Mouse (Mus musculus): Measurements from ENCODE around the gene Ccdc180.

The Ccdc180 gene

GRCm38 (mm10) chr4:45890066-45890761 lies at the start of gene Ccdc180:
TSS of gene Ccdc180 (plus strand) at chr4:45890303.
- peak; percentile 16 for DNase-seq (ENCODE audit: low read depth)

- no peak for DNase-seq (ENCODE audit: low read depth)
These were observed 45.7 kb upstream of the Ccdc180 start for GRCm38 (mm10) chr4:45844355-45844754.

DNA sequence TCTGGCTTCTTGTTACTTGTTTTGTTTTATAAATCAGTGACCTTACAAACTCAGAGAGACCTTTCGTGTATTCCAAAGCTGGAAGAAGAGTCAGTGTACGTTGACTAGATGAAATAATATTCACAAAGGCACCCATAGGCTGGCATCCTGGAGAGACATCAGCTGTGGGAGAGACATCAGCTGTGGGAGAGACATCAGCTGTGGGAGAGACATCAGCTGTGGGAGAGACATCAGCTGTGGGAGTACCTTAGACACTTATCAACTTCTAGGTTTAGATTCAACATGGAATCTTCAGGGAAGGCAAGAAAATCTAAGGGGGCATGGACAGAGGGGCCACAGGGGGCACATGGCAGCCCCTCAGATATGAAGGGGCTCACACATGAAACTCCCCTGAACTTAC lies 43.8 kb upstream of the Ccdc180 start:
- DNase-seq (ENCODE audit: low read depth): no peak

DNA sequence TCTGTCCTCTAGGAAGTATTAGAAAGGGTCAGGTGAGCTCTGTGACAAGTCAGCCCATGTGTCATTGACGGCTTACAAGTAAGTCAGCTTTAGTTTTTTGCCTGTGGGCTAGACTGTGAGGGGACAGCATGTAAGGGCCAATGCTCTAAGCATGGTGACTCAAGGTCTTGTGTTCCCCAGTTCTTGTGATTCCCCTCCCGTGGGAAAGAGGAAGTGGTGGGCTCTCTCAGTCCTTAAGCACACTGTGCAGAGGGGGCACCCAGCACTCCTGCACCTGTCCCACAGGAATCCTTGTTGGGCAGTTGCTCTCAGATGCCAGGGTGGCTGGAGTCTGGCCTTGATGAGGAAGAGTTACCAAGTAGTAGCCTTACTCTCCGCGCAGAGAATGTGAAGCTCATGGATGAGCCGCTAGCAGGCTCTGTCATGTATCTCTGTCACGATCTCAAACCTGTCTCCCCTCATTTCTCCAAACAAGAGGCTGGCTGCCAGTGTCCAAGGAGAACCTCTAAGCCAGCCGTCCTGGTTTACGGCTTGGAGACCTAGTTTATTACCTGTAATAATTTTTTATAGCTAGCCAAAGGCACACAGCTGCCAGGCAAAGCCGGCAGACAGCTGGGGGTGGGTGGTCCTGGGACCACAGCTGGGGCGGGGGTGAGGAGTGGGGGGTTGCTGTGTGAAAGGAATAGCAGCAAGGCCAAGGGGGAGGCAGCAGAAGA lies 41.8 kb upstream of the Ccdc180 start, which contains the start of gene Stra6l:
Gene Stra6l, plus strand, starts transcription at position 556 of the 716 bp plus-strand sequence.
- DNase-seq (ENCODE audit: low read depth): no peak

DNA sequence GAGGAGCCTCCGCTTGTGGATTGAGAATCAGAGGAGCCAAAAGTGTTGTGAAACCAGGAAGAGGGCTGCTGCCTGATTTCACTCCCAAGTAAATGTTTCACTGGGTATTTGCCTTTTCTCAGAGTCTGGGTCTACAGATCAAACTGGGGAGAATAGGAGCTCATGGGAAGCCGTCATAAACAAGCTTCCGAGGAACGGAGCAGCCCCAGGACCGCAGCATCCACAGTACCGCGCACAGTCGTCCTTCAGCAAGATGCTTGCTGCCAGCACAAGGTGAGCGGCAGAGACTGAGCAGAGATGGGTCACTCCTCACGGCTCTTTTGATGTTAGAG lies 41.3 kb upstream of the Ccdc180 start:
- DNase-seq (ENCODE audit: low read depth): no peak

- no peak for DNase-seq (ENCODE audit: low read depth)
These were observed 40.7 kb upstream of the Ccdc180 start for GRCm38 (mm10) chr4:45849419-45849818.

GRCm38 (mm10) chr4:45851640-45852051 lies 38.5 kb upstream of the Ccdc180 start:
- DNase-seq (ENCODE audit: low read depth): peak; percentile 29

GRCm38 (mm10) chr4:45853496-45854246 lies 36.4 kb upstream of the Ccdc180 start:
- no peak for DNase-seq (ENCODE audit: low read depth)

GRCm38 (mm10) chr4:45855803-45856424 lies 34.2 kb upstream of the Ccdc180 start:
- no peak for DNase-seq (ENCODE audit: low read depth)

- DNase-seq (ENCODE audit: low read depth): no peak
These were observed 28.9 kb upstream of the Ccdc180 start for GRCm38 (mm10) chr4:45861160-45861559.

DNA sequence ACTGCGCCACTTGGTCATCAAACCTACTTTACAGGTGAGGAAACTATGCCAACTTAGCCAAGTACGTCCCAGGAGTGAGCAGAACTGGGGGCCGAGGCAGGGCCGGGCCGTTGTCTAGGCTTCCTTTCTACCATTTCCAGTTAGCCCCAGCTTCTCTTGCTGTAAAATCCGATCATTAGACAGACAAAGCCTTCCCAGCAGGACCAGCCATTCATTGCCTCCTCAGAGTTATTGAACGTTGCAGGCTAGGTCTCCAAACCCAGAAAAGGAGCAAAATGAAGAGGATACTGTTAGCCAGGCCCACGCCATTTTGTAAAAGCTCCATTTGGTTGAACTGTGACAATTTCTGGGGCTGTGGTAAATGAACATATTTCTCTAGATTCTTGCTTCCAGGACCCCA lies 22.7 kb upstream of the Ccdc180 start:
- DNase-seq (ENCODE audit: low read depth): no peak

- no peak for DNase-seq (ENCODE audit: low read depth)
These were observed 20.9 kb upstream of the Ccdc180 start for GRCm38 (mm10) chr4:45869021-45869815.

- no peak for DNase-seq (ENCODE audit: low read depth)
These were observed 18.0 kb upstream of the Ccdc180 start for GRCm38 (mm10) chr4:45872147-45872546.

GRCm38 (mm10) chr4:45878929-45879328 lies 11.2 kb upstream of the Ccdc180 start:
- no peak for DNase-seq (ENCODE audit: low read depth)

GRCm38 (mm10) chr4:45882521-45882920 lies 7.6 kb upstream of the Ccdc180 start:
- no peak for DNase-seq (ENCODE audit: low read depth)

DNA sequence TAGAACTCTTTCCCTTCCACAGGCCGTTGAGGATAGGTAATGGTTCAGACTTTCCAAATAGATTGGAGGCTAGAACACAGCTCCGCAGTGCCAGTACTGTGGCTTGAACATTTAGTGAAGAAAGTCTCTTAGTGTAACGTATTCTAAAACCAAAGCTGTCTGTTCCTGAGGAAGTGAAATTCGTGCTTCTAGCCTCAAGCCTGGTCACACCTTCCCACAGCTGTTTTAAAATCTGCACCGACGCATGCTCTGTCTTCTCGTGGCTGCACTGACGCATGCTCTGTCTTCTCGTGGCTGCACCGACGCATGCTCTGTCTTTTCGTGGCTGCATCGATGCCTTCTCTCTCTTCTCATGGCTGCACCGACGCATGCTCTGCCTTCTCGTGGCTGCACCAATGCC lies 6.9 kb upstream of the Ccdc180 start:
- no peak for DNase-seq (ENCODE audit: low read depth)

DNA sequence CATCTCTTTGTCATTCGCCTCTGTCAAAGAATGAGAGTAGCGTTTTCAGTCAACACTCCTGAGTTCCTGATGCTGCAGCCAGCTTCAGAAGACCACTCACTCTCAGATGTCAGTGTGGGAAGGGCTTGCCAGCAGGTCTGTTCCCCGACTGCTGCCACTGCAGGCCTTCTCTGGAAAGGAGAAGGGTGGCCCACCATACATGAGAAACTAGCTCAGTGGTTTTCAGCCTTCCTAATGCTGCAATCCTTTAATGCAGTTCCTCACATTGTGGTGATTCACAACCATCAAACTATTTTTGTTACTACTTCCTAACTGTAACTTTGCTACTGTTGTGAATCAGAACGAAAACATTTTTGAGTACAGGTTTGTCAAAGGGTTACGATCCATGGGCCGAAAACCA lies 616 bp upstream of the Ccdc180 start:
- no peak for DNase-seq (ENCODE audit: low read depth)

DNA sequence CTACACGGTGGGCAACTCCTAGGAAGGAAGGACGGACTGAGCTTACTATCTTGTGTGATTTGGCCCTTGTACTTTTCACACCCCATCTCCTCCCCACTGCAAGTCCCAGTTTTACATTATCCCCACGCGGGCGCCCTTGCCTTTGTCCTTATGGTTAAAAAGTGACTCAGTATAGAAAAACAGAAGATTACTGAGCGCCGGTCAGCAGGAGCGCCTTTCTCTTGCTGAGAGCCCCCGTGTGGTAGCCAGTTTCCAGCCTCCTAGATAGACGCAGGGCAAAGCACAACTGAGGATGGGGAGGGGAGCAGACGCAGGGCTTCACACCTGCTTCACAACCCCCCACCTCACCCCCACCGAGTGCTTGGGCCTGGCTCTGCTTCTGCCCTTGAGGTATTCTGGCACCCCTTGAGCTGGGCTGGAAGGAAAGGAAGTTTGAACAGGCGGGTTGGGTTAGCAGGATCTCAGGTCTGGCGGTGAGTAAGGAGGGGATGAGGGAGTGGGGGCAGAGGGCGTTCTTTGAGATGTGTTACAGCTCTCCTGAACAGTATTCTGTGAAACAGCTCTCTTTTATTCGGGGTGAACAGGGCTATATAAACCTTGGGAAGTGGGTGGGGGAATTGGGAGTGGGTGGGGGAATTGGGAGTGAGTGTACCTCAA lies 6.5 kb downstream of the Ccdc180 start:
- no peak for DNase-seq (ENCODE audit: low read depth)

DNA sequence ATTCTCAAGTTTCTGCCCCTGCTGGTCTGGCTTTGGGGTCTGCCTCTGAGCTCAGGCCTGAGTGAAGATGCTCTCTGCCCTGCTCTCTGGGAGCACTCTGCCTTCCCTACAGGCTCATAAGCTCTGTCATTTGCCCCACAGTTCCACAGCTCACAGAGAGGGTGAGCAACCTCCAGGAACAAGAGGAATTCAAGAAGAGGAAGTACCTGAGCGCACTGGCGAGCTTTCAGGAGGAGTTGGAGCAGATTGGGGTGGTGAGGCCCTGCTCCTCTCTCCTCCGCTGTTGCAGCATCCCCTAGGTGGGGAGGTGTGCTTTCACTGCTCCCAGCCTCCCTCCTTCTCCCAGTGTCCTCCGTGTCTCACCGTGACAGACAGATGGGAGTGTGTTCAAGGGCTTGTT lies 8.3 kb downstream of the Ccdc180 start:
- DNase-seq (ENCODE audit: low read depth): no peak

DNA sequence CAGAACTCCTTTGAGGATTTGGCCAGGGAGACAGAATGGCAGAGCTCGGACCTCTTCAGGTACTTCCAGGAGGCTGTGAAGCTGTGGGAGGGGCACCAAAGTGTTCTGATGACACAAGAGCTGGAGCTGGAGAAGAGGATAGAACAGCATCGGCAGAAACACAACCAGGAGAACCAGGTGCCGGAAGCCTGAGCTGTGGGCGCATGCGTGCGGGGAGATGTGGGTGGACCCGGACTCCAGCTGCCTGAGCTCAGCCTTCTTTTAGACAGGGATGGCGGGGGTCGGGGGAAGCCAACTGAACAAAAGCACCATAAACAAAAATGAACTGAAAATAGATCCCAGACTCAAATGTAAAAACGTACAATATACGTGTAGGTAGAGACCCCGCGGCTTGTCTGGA lies 19.2 kb downstream of the Ccdc180 start:
- DNase-seq (ENCODE audit: low read depth): no peak

DNA sequence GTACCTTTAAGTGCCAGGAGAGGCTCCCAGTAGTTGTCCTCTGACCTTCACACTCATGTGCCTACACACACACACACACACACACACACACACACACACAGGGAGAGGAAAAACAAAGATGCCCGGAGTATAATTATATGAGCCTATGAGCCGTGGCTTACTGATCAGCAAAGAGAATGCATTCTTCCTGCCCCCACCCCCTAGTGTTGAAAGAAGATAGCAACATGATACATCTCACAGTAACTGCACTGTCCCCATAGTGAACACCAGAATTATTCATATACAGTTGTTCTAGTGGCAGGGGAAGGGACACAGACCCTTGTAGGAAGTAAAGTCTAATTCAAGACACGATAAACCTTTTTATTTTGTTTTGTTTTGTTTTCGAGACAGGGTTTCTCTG lies 19.8 kb downstream of the Ccdc180 start:
- no peak for DNase-seq (ENCODE audit: low read depth)
